Mouse (Mus musculus) heart, adult 2 months (tissue): ENCODE results near the gene Aebp1.

Experiments used
- CTCF ChIP-seq: fragments of 200-600 bp; IDR thresholded peaks from 2 replicates; pipeline ENCODE4 v1.8.1; 2022; ENCODE audit warnings: antibody characterized with exemption, mild to moderate bottlenecking, moderate library complexity
- EP300 ChIP-seq: fragments of 200-500 bp; IDR thresholded peaks from 2 replicates; pipeline ENCODE4 v1.6.1; 2011; ENCODE audit warnings: low read depth, low read length, control low read depth; ENCODE audit not compliant: insufficient read depth
- POLR2A ChIP-seq: fragments of 200-500 bp; IDR thresholded peaks from 2 replicates; pipeline ENCODE4 v1.6.1; 2011; ENCODE audit warnings: mild to moderate bottlenecking, low read depth, low read length, control low read depth; ENCODE audit not compliant: insufficient read depth

GRCm38 (mm10) chr11:5886187-5886586 lies 24.4 kb downstream of the Aebp1 start:
- TF ChIP-seq POLR2A (no peak), CTCF (peak; percentile 97; the same call in 1 of the 2 replicates), EP300 (no peak)
